Mouse (Mus musculus) ES-E14 (cell line): ENCODE data around the gene Gmip.

Experiments
- CHD2 ChIP-seq: IDR thresholded peaks from 2 replicates; pipeline ENCODE4 v1.6.1; 2014; ENCODE audit warnings: mild to moderate bottlenecking, low read depth, low read length, inconsistent platforms
- MAFK ChIP-seq: IDR thresholded peaks from 2 replicates; pipeline ENCODE4 v1.6.1; 2014; ENCODE audit warnings: mild to moderate bottlenecking, low read depth, low read length, inconsistent platforms; ENCODE audit not compliant: insufficient read depth
- ZNF384 ChIP-seq: IDR thresholded peaks from 2 replicates; pipeline ENCODE4 v1.6.1; 2012; ENCODE audit warnings: low read depth, low read length, inconsistent platforms

GRCm38 (mm10) chr8:69797661-69798060 is 10.8 kb upstream of the Gmip start:
- no peak for TF ChIP-seq ZNF384
- no peak for TF ChIP-seq CHD2
- no peak for TF ChIP-seq MAFK
